Mouse (Mus musculus): ENCODE measurements around the gene Srxn1. TPM values are rescaled to one million over a fixed set of nuclear protein-coding genes. Genes with fewer than 3 reads are reported as not detected.

Srxn1 gene
- polyA plus RNA-seq, 1 experiment from 2014 or later, result 9.7 TPM

Other genes with a start within 250 kb of the Srxn1 start
- 0.28 TPM in 1 of 2 replicates, not detected in the other for gene Angpt4, start 194.3 kb upstream of the Srxn1 start, polyA plus RNA-seq (2015; fragmentation: Nextera tagmentation; extraction: Ambion mirVana)
- gene Fam110a, start 125.3 kb upstream of the Srxn1 start, polyA plus RNA-seq (2015; fragmentation: Nextera tagmentation; extraction: Ambion mirVana), result 20.9 and 23.7 TPM in 2 replicates
- 1.4 and 2.2 TPM in 2 replicates for gene Slc52a3, start 109.0 kb upstream of the Srxn1 start, polyA plus RNA-seq (2015; fragmentation: Nextera tagmentation; extraction: Ambion mirVana)
- gene Scrt2, start 24.0 kb upstream of the Srxn1 start, polyA plus RNA-seq (2015; fragmentation: Nextera tagmentation; extraction: Ambion mirVana), result 0.12 and 0.17 TPM in 2 replicates
- gene Tcf15, start 38.0 kb downstream of the Srxn1 start, polyA plus RNA-seq (2015; fragmentation: Nextera tagmentation; extraction: Ambion mirVana), result 3.7 and 4.1 TPM in 2 replicates
- 102 and 108 TPM in 2 replicates for gene Csnk2a1, start 121.3 kb downstream of the Srxn1 start, polyA plus RNA-seq (2015; fragmentation: Nextera tagmentation; extraction: Ambion mirVana)
- gene Tbc1d20, start 188.3 kb downstream of the Srxn1 start, polyA plus RNA-seq (2015; fragmentation: Nextera tagmentation; extraction: Ambion mirVana), result 45.5 and 45.9 TPM in 2 replicates
- gene Rbck1, start 227.1 kb downstream of the Srxn1 start, polyA plus RNA-seq (2015; fragmentation: Nextera tagmentation; extraction: Ambion mirVana), result 83.9 and 95.9 TPM in 2 replicates
- 2.8 and 2.9 TPM in 2 replicates for gene Trib3, start 238.5 kb downstream of the Srxn1 start, polyA plus RNA-seq (2015; fragmentation: Nextera tagmentation; extraction: Ambion mirVana)

Data from embryonic facial prominence, embryonic 13.5 days (tissue).